Mouse (Mus musculus): ENCODE data around the gene Grin2b. TPM values are rescaled to one million over a fixed set of nuclear protein-coding genes. Genes with fewer than 3 reads are reported as not detected.

The Grin2b gene
- total and polyA plus RNA-seq, 2 experiments from 2014 or later = 64.1 to 76.4 TPM

DNA sequence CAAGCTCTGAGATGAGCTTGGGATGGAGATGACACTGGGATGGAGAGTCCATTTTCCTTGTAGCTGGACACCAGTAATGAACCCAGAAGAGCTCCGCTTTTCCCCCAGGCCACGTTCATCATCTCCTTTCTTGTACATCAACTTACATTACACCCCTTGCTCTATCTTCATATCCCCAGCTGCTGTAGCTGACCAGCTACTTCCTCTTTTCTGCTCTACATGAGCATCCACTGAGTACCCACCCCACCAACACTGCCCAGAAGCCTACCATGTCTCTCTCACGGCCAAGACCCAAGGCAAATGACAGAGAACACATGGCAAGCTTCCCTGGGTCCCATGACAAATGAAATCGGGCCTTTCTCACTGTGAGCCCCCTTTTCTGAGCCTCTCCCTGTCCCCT, 161.8 kb downstream of the Grin2b start:
- no peak for TF ChIP-seq CTCF (IDR thresholded peaks at IDR 0.05)
- Histone ChIP-seq H3K4me2 (ENCODE audit: low read depth, low read length, poor library complexity, severe bottlenecking) (no peak overlapping the region), H3K27ac (ENCODE audit: low read depth, low read length) (no peak overlapping the region), H3K4me1 (ENCODE audit: insufficient read depth, low read length) (peaks cover 11% of the 10 kb centered on the region), H3K9ac (replicated peaks; ENCODE audit: low read length, poor library complexity, severe bottlenecking) (no peak overlapping the region), H3K9me3 (ENCODE audit: low read length) (no peaks in the 10 kb centered on the region), H3K4me3 (ENCODE audit: low read depth, low read length) (no peak overlapping the region), H3K27me3 (ENCODE audit: insufficient read depth, low read length) (no peaks in the 10 kb centered on the region), H3K36me3 (ENCODE audit: insufficient read depth, low read length) (no peaks in the 10 kb centered on the region)
- DNase-seq (ENCODE audit: low spot score) = no peak
- 94% methylated on average over 4 of the region's 4 CpGs for WGBS
- ATAC-seq (ENCODE audit: low FRiP score) = no peak

DNA sequence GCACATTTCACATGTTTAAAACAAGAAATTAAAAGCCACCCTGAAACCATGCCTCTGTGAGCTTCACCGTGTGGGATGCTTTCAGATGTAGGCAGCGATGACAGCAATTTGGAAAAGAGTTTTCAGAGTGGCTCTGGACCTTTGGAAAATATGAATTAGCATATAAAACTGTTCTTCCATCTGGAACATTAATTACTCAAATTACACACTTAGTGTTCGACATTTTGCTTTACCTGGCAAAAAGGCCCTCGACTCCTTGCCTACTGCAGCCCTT, 162.3 kb downstream of the Grin2b start:
- H3K27ac ChIP-seq (ENCODE audit: low read depth, low read length) = peak overlapping the region; percentile 57
- peaks cover 11% of the 10 kb centered on the region for H3K4me1 ChIP-seq (ENCODE audit: insufficient read depth, low read length)
- 0 out of 2 replicates have a peak overlapping the region, but pooled peaks have one; percentile 3 for H3K9ac ChIP-seq (replicated peaks; ENCODE audit: low read length, poor library complexity, severe bottlenecking)
- ATAC-seq (ENCODE audit: low FRiP score) (no peak), DNase-seq (ENCODE audit: low spot score) (no peak)
- no peaks in the 10 kb centered on the region for H3K27me3 ChIP-seq (ENCODE audit: insufficient read depth, low read length)
- H3K9me3 ChIP-seq (ENCODE audit: low read length) = no peaks in the 10 kb centered on the region
- TF ChIP-seq CTCF (IDR thresholded peaks at IDR 0.05) = no peak
- no peak overlapping the region for H3K4me3 ChIP-seq (ENCODE audit: low read depth, low read length)
- WGBS = 70% methylated on average over 4 of the region's 4 CpGs
- no peaks in the 10 kb centered on the region for H3K36me3 ChIP-seq (ENCODE audit: insufficient read depth, low read length)
- H3K4me2 ChIP-seq (ENCODE audit: low read depth, low read length, poor library complexity, severe bottlenecking) = no peak overlapping the region

DNA sequence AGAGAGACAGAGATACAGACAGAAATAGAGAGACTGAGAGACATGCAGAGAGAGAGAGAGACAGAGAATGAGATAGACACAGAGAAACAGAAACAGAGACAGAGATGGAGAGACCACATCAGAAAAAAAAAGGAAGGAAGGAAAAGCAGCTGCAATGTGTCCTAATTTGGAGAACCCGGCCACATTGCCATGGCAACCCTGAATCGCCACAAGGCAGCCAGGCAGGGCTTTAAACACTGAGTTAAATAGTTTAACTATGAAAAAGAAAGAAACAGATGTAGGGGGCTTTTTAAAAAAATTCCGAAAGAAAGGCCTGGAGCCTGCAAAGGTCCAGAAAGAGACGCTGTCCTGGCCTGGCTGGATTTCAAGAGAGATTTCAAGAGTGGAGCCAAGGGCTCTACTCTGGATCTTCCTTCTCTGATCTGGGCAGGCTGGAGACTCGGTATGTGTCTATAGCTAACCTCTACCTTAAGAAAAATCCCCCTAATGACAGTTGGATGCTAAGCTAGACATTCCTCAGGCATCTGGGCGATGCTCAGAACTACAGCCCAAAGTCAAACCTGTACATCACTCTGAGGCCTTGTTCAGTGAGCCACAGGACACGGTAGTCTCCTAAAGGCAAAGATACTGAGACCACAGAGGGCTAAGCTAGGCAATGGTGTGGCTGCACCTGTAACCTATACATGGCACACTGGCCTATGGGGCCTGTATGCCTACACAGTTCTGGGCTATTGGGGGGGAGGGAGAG, 162.8 kb downstream of the Grin2b start:
- Histone ChIP-seq H3K4me1 (ENCODE audit: insufficient read depth, low read length) (peaks cover 11% of the 10 kb centered on the region), H3K9me3 (ENCODE audit: low read length) (no peaks in the 10 kb centered on the region), H3K36me3 (ENCODE audit: insufficient read depth, low read length) (no peaks in the 10 kb centered on the region), H3K27me3 (ENCODE audit: insufficient read depth, low read length) (no peaks in the 10 kb centered on the region), H3K9ac (replicated peaks; ENCODE audit: low read length, poor library complexity, severe bottlenecking) (0 out of 2 replicates have a peak overlapping the region, but pooled peaks have one; percentile 3), H3K27ac (ENCODE audit: low read depth, low read length) (peak overlapping the region; percentile 57), H3K4me2 (ENCODE audit: low read depth, low read length, poor library complexity, severe bottlenecking) (peak overlapping the region; percentile 1; the same call in 1 of the 2 replicates), H3K4me3 (ENCODE audit: low read depth, low read length) (no peak overlapping the region)
- DNase-seq (ENCODE audit: low spot score) (peak; percentile 69), ATAC-seq (ENCODE audit: low FRiP score) (peak; percentile 25)
- 18% methylated on average over 7 of the region's 7 CpGs for WGBS
- no peak for TF ChIP-seq CTCF (IDR thresholded peaks at IDR 0.05)

DNA sequence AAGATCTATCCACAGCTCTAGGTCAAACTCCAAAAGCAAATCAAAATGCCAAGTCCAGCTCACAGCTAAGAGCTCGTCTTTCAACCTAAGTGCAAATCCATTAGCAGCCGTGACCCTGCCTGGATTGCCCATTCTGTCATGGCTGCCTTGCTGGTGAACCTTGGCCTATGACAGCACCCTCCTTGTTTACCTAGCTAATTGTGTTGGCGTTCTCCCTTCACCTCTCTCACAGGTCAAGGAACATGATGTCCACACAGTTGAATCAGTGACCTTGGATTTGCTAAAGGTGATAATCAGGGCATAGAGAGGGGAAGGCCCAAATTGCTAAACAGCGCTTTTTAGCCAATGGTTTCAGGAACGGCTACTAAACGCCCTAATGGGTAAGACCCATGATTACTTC, 165.2 kb downstream of the Grin2b start:
- ATAC-seq (ENCODE audit: low FRiP score) = no peak
- H3K36me3 ChIP-seq (ENCODE audit: insufficient read depth, low read length) = no peaks in the 10 kb centered on the region
- no peak overlapping the region for H3K9ac ChIP-seq (replicated peaks; ENCODE audit: low read length, poor library complexity, severe bottlenecking)
- TF ChIP-seq CTCF (IDR thresholded peaks at IDR 0.05) = no peak
- H3K27me3 ChIP-seq (ENCODE audit: insufficient read depth, low read length) = no peaks in the 10 kb centered on the region
- no peaks in the 10 kb centered on the region for H3K9me3 ChIP-seq (ENCODE audit: low read length)
- WGBS = 86% methylated on average over 6 of the region's 6 CpGs
- no peak overlapping the region for H3K4me2 ChIP-seq (ENCODE audit: low read depth, low read length, poor library complexity, severe bottlenecking)
- peaks cover 11% of the 10 kb centered on the region for H3K4me1 ChIP-seq (ENCODE audit: insufficient read depth, low read length)
- DNase-seq (ENCODE audit: low spot score) = no peak
- no peak overlapping the region for H3K27ac ChIP-seq (ENCODE audit: low read depth, low read length)
- no peak overlapping the region for H3K4me3 ChIP-seq (ENCODE audit: low read depth, low read length)

DNA sequence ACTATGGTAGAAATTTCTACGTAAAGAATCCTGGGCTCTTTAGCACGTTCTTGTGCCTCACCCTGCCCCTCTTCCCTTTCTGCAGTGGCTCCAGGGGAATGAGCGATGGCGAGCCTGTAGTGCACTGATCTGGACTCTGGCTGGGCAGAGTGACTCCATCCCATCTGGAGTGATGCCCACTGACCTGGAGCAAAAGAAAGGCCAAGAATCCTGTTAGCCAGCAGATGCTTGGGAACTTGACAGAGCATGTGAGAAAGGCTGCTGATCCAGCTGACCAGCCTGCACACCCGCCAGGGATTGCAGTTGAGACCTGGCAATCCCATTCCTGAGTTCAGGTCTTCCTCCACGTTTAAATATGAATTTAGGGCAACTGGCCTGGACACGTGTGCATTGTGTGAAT, 178.6 kb downstream of the Grin2b start:
- Histone ChIP-seq H3K27me3 (ENCODE audit: insufficient read depth, low read length) (no peaks in the 10 kb centered on the region), H3K36me3 (ENCODE audit: insufficient read depth, low read length) (no peaks in the 10 kb centered on the region), H3K4me1 (ENCODE audit: insufficient read depth, low read length) (0 out of 2 replicates have a peak, but pooled peaks cover 6% of the 10 kb centered on the region), H3K9ac (replicated peaks; ENCODE audit: low read length, poor library complexity, severe bottlenecking) (no peak overlapping the region), H3K27ac (ENCODE audit: low read depth, low read length) (no peak overlapping the region), H3K4me3 (ENCODE audit: low read depth, low read length) (no peak overlapping the region), H3K4me2 (ENCODE audit: low read depth, low read length, poor library complexity, severe bottlenecking) (no peak overlapping the region), H3K9me3 (ENCODE audit: low read length) (no peaks in the 10 kb centered on the region)
- ATAC-seq (ENCODE audit: low FRiP score) (no peak), DNase-seq (ENCODE audit: low spot score) (peak; percentile 52)
- 40% methylated on average over 7 of the region's 7 CpGs for WGBS
- no peak for TF ChIP-seq CTCF (IDR thresholded peaks at IDR 0.05)

DNA sequence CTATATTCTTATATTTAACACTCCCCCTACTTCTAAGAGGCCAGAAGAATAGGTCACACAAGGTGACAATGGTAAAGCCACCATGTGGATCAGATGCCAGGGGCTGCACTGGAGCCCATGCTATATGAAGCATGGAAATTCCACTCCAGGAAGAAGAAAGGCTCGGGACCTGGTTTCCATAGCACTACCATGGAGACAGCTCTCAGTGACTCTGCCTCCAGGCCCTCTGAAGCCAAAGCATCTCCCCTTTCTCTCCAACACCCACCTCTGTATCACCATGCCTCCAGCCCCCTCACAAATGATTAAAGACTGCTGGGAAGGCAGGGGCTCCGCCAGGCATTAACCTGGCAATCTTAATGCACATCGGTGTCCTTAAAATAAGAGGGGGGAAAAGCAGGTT, 179.4 kb downstream of the Grin2b start:
- peak; percentile 34 for DNase-seq (ENCODE audit: low spot score)
- H3K4me3 ChIP-seq (ENCODE audit: low read depth, low read length) = no peak overlapping the region
- ATAC-seq (ENCODE audit: low FRiP score) = peak; percentile 44; the same call in 1 of the 2 replicates
- H3K27me3 ChIP-seq (ENCODE audit: insufficient read depth, low read length) = no peaks in the 10 kb centered on the region
- H3K36me3 ChIP-seq (ENCODE audit: insufficient read depth, low read length) = no peaks in the 10 kb centered on the region
- 0 out of 2 replicates have a peak, but pooled peaks cover 6% of the 10 kb centered on the region for H3K4me1 ChIP-seq (ENCODE audit: insufficient read depth, low read length)
- H3K9ac ChIP-seq (replicated peaks; ENCODE audit: low read length, poor library complexity, severe bottlenecking) = no peak overlapping the region
- no peak for TF ChIP-seq CTCF (IDR thresholded peaks at IDR 0.05)
- no peaks in the 10 kb centered on the region for H3K9me3 ChIP-seq (ENCODE audit: low read length)
- WGBS = 32% methylated on average over 3 of the region's 3 CpGs
- H3K27ac ChIP-seq (ENCODE audit: low read depth, low read length) = no peak overlapping the region
- H3K4me2 ChIP-seq (ENCODE audit: low read depth, low read length, poor library complexity, severe bottlenecking) = no peak overlapping the region

All from midbrain, postnatal 0 days (tissue).